Mouse (Mus musculus): ENCODE measurements around the gene Cstf3. TPM values are rescaled to one million over a fixed set of nuclear protein-coding genes. Genes with fewer than 3 reads are reported as not detected.

Gene Cstf3
- polyA plus RNA-seq, 1 experiment = 24.0 TPM

GRCm38 (mm10) chr2:104578021-104578420 is 12.3 kb upstream of the Cstf3 start:
- Histone ChIP-seq H3K4me3 (ENCODE audit: insufficient read depth, low read length) (no peak overlapping the region), H3K27ac (ENCODE audit: insufficient read depth, low read depth, low read length) (no peak overlapping the region), H3K4me1 (ENCODE audit: control insufficient read depth, insufficient read depth, low read length) (no peaks in the 10 kb centered on the region)
- TF ChIP-seq CTCF (IDR thresholded peaks at IDR 0.05; ENCODE audit: low read depth, low read length) = no peak
- TF ChIP-seq POLR2A (IDR thresholded peaks at IDR 0.05; ENCODE audit: borderline replicate concordance, low read depth, low read length) = no peak

GRCm38 (mm10) chr2:104578836-104579604 is 11.3 kb upstream of the Cstf3 start:
- TF ChIP-seq CTCF (IDR thresholded peaks at IDR 0.05; ENCODE audit: low read depth, low read length) (no peak), POLR2A (IDR thresholded peaks at IDR 0.05; ENCODE audit: borderline replicate concordance, low read depth, low read length) (no peak)
- Histone ChIP-seq H3K4me3 (ENCODE audit: insufficient read depth, low read length) (no peak overlapping the region), H3K27ac (ENCODE audit: insufficient read depth, low read depth, low read length) (no peak overlapping the region), H3K4me1 (ENCODE audit: control insufficient read depth, insufficient read depth, low read length) (no peaks in the 10 kb centered on the region)

DNA sequence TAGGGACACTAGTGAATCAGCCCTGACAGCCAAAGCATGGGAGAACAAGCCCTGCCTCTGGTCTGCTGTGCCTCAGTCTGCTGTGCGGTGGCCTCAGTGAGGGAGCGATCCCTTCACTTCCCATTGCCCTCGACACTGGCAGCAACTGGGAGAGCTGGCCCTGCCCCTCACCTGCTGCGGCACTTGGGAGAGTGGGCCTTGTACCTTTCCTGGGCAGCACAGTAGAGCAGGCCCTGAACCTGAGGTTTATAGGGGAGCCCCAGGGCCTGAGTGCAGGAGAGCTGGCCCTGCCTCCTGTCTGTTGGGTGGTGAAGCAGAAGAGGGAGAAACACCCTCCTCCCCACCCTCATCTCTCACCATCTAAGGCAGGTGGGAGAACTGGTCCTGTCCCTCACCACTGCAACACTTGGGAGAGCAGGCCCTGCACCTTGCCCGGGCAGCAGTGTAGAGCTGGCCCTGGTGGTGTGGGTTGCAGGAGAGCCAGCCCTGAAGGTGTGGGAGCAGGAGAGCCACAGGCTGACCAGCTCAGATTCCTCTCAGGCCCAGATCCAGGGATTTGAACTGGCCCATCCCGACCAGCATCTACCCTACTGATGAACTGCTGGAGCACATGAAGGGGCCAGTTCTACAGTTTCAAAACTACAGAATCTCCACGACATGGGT is 10.4 kb upstream of the Cstf3 start:
- no peaks in the 10 kb centered on the region for H3K4me1 ChIP-seq (ENCODE audit: control insufficient read depth, insufficient read depth, low read length)
- TF ChIP-seq POLR2A (IDR thresholded peaks at IDR 0.05; ENCODE audit: borderline replicate concordance, low read depth, low read length) (no peak), CTCF (IDR thresholded peaks at IDR 0.05; ENCODE audit: low read depth, low read length) (no peak)
- no peak overlapping the region for H3K4me3 ChIP-seq (ENCODE audit: insufficient read depth, low read length)
- H3K27ac ChIP-seq (ENCODE audit: insufficient read depth, low read depth, low read length) = no peak overlapping the region

GRCm38 (mm10) chr2:104581281-104581879 is 8.9 kb upstream of the Cstf3 start:
- TF ChIP-seq POLR2A (IDR thresholded peaks at IDR 0.05; ENCODE audit: borderline replicate concordance, low read depth, low read length) (no peak), CTCF (IDR thresholded peaks at IDR 0.05; ENCODE audit: low read depth, low read length) (no peak)
- H3K4me3 ChIP-seq (ENCODE audit: insufficient read depth, low read length) = no peak overlapping the region
- H3K4me1 ChIP-seq (ENCODE audit: control insufficient read depth, insufficient read depth, low read length) = no peaks in the 10 kb centered on the region
- H3K27ac ChIP-seq (ENCODE audit: insufficient read depth, low read depth, low read length) = no peak overlapping the region

DNA sequence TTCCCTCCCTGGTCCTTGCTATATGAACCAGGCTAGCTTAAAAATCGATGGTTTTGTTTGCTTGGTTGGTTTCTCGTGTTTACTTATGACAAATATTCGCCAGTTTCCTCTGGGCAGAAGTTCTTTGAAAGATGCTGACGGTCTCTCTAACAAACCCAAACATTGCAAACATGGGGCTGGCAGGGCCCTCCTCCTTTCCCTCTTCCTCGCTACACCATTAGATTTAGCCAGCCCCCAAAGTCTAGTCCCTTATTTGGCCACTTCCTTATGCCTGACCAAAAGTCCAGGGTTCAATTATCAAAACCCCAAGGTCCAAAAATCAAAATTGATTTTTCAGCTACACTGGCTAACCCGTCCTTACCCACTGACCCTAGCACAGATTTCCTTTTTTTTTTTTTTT is 7.3 kb upstream of the Cstf3 start:
- Histone ChIP-seq H3K27ac (ENCODE audit: insufficient read depth, low read depth, low read length) (no peak overlapping the region), H3K4me1 (ENCODE audit: control insufficient read depth, insufficient read depth, low read length) (no peaks in the 10 kb centered on the region), H3K4me3 (ENCODE audit: insufficient read depth, low read length) (no peak overlapping the region)
- TF ChIP-seq POLR2A (IDR thresholded peaks at IDR 0.05; ENCODE audit: borderline replicate concordance, low read depth, low read length) (no peak), CTCF (IDR thresholded peaks at IDR 0.05; ENCODE audit: low read depth, low read length) (no peak)

- Histone ChIP-seq H3K27ac (ENCODE audit: insufficient read depth, low read depth, low read length) (no peak overlapping the region), H3K4me1 (ENCODE audit: control insufficient read depth, insufficient read depth, low read length) (peaks cover 1% of the 10 kb centered on the region; the same call in 1 of the 2 replicates), H3K4me3 (ENCODE audit: insufficient read depth, low read length) (no peak overlapping the region)
- TF ChIP-seq CTCF (IDR thresholded peaks at IDR 0.05; ENCODE audit: low read depth, low read length) (no peak), POLR2A (IDR thresholded peaks at IDR 0.05; ENCODE audit: borderline replicate concordance, low read depth, low read length) (no peak)
Measured at GRCm38 (mm10) chr2:104584226-104584625, 6.1 kb upstream of the Cstf3 start.

DNA sequence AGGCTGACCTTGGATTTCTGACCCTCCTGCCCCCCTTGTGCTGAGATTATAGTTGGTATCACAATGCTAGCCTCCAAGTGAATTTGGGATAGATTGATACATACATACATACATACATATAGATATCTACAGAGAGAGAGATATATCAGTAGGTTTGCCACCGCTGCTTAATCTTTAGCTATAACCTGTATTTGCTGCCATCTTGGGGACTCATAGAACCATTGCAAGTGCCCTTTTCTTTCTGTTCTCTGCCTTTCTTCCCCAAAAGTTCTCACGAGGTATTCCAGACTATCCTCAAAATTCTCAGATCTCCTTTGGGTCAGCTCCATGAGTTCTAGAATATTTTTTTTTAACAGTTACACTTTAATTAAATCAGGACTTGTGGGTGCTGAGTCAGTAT is 4.7 kb upstream of the Cstf3 start:
- Histone ChIP-seq H3K4me1 (ENCODE audit: control insufficient read depth, insufficient read depth, low read length) (peaks cover 2% of the 10 kb centered on the region; the same call in 1 of the 2 replicates), H3K27ac (ENCODE audit: insufficient read depth, low read depth, low read length) (no peak overlapping the region), H3K4me3 (ENCODE audit: insufficient read depth, low read length) (no peak overlapping the region)
- TF ChIP-seq CTCF (IDR thresholded peaks at IDR 0.05; ENCODE audit: low read depth, low read length) (no peak), POLR2A (IDR thresholded peaks at IDR 0.05; ENCODE audit: borderline replicate concordance, low read depth, low read length) (no peak)

- TF ChIP-seq POLR2A (IDR thresholded peaks at IDR 0.05; ENCODE audit: borderline replicate concordance, low read depth, low read length) (no peak), CTCF (IDR thresholded peaks at IDR 0.05; ENCODE audit: low read depth, low read length) (no peak)
- H3K4me1 ChIP-seq (ENCODE audit: control insufficient read depth, insufficient read depth, low read length) = peaks cover 12% of the 10 kb centered on the region
- H3K27ac ChIP-seq (ENCODE audit: insufficient read depth, low read depth, low read length) = no peak overlapping the region
- no peak overlapping the region for H3K4me3 ChIP-seq (ENCODE audit: insufficient read depth, low read length)
Measured at GRCm38 (mm10) chr2:104588552-104588951, 1.8 kb upstream of the Cstf3 start.

DNA sequence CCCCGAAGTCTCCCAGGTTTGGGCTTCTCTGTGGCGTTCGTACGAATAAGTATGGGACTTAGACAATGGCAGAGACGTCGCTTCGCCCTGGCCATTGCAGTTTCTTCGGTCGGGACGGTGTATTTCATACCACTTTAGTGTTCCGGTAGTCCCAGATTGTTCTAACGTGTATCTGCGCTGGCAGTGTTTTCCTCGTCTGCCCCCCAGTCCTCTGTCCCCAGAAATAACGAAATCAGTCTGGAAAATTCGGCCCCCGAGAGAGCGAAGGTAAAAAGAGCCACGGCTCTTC is 450 bp downstream of the Cstf3 start:
- H3K27ac ChIP-seq (ENCODE audit: insufficient read depth, low read depth, low read length) = peak overlapping the region; percentile 27

GRCm38 (mm10) chr2:104591141-104591540 is 818 bp downstream of the Cstf3 start:
- H3K4me1 ChIP-seq (ENCODE audit: control insufficient read depth, insufficient read depth, low read length) = peaks cover 18% of the 10 kb centered on the region
- peak overlapping the region; percentile 27; the same call in 1 of the 2 replicates for H3K27ac ChIP-seq (ENCODE audit: insufficient read depth, low read depth, low read length)
- H3K4me3 ChIP-seq (ENCODE audit: insufficient read depth, low read length) = peak overlapping the region; percentile 88
- TF ChIP-seq CTCF (IDR thresholded peaks at IDR 0.05; ENCODE audit: low read depth, low read length) (no peak), POLR2A (IDR thresholded peaks at IDR 0.05; ENCODE audit: borderline replicate concordance, low read depth, low read length) (no peak)

More for the DNA sequence above, 450 bp downstream of the Cstf3 start:
- H3K4me3 ChIP-seq (ENCODE audit: insufficient read depth, low read length) = peak overlapping the region; percentile 88
- peaks cover 18% of the 10 kb centered on the region for H3K4me1 ChIP-seq (ENCODE audit: control insufficient read depth, insufficient read depth, low read length)
- TF ChIP-seq CTCF (IDR thresholded peaks at IDR 0.05; ENCODE audit: low read depth, low read length) = no peak
- TF ChIP-seq POLR2A (IDR thresholded peaks at IDR 0.05; ENCODE audit: borderline replicate concordance, low read depth, low read length) = no peak
